Mouse (Mus musculus) neutrophil, adult 59 days (primary cell): ENCODE measurements around the gene Specc1. TPM values are rescaled to one million over a fixed set of nuclear protein-coding genes. Genes with fewer than 3 reads are reported as not detected.

Experiments used
- total RNA-seq, 2 experiments: library from RNA; stranded (reverse); gene quantifications; 1 replicate in 1 of 2; 2 replicates in 1 of 2; pipeline ENCODE4 v1.2.4; 2023

The Specc1 gene
- total RNA-seq = 10 to 100 TPM; 23.4 to 27.0 TPM

DNA sequence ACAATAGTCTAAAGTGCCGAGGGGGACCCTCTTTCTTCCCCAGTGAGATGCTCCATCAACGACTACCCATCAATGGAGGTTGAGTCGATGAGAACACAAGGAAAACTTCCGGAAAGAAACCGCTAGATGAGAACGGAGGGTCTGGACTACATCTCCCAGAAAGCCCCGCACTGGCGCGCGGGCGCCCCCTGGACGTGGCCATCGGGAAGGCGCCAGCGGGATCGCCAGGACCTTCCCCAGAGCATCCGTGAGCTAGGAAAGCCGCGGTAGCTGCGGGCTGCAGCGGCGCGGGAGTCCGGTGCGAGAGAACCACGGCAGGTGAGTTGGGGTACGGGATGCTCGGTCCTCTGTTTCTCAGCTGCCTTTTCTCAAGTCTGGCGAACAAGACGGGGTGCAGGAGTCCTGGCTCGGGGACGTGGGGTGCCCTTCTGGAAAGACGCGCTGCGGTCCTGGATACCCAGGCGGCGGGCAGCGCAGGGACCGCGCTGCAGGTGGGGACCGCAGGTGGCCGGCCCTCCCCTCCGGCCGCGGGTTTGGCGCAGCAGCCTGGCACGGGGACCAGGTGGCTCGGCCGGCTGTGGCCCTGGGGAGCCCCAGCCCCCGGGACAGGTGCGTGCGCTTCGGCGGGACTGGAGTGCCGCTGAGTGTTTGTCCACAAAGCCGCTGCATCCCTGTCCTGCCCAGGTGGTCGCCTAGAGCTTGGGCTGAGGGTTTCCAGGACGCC lies at the start of gene Specc1:
Gene Specc1, plus strand, starts transcription at position 192 of the 724 bp plus-strand sequence.

DNA sequence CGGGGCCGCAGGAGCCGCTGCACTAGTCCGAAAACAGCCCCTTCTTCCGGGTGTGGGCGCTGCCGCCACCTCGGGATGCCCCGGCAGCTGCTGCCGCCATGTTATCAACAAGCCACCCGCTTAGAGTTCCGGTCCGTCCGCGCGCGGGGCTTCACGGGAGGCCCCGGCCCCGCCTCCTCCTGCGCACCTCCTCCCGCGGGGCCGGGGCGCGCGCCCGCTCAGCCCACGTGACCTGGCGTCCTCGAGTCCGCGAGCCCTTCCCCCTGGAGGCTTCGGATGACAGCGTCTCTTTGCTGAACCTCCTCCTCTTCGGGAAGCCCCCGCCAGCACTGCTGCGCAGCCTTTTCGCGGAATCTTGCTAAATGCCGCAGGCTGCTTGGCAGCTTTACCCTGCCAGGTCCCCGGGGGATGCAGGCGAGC lies 26.5 kb upstream of the Specc1 start, which contains the start of gene Akap10:
Gene Akap10, minus strand, starts transcription at position 155 of the 420 bp plus-strand sequence.

DNA sequence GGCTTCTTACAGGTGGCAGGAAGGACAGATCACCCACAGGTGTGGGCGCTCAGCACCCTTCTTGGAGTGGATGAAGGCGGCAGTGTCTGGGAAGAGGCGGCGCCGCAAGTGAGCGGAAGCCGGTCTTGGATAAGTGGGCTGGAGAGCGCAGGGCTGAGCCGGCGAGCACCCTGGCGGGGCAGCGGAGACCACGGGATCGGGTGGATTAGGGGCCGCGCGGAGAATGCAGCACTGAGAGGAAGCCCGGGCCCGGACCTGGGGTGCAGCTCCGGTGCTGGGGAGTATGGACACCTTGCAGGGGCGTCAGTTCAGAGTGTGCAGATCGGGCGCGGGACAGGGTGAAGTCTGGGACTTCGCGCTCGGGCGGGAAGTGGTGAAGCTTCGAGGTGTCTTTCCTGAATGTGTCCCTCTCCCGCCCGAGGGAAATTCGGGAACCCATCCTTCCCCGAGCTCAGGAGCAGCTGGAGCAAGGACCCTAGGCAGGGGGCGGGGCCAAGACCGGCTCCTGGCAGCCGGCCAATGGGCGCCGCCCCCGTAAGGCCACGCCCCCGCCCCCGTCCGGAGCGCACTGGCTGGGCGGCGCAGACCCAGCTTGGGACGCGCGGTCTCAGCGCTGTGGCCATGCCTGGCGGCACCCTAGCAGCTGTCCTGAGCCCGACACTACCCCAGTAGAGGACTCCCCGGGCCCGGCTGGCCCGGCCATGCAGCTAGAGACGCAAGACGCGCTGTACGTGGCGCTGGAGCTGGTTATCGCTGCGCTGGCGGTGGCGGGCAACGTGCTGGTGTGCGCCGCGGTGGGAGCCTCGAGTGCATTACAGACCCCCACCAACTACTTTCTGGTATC lies 292.1 kb downstream of the Specc1 start, which contains the start of gene Adora2b:
Gene Adora2b, plus strand, starts transcription at position 584 of the 844 bp plus-strand sequence.

Other genes with a start within 250 kb of the Specc1 start
- not detected for gene Slc5a10, start 235.9 kb upstream of the Specc1 start, total RNA-seq
- gene Prpsap2, start 194.7 kb upstream of the Specc1 start, total RNA-seq = 10 to 100 TPM; 17.0 to 23.1 TPM
- 10 to 100 TPM; 18.9 to 19.9 TPM for gene Ulk2, start 101.7 kb upstream of the Specc1 start, total RNA-seq
- gene Akap10, start 26.5 kb upstream of the Specc1 start, total RNA-seq = 10 to 100 TPM; 40.6 to 43.7 TPM